Mouse (Mus musculus): ENCODE data around the gene Odf4. TPM values are rescaled to one million over a fixed set of nuclear protein-coding genes. Genes with fewer than 3 reads are reported as not detected.
"Not testable (repeated sequence)": the region's sequence is repeated elsewhere in the genome, so short reads cannot be mapped to it uniquely, and the experiment has no call there.

The Odf4 gene
- polyA plus RNA-seq (2012; rRNA removed) = 0.24 TPM in 1 of 2 replicates, not detected in the other

DNA sequence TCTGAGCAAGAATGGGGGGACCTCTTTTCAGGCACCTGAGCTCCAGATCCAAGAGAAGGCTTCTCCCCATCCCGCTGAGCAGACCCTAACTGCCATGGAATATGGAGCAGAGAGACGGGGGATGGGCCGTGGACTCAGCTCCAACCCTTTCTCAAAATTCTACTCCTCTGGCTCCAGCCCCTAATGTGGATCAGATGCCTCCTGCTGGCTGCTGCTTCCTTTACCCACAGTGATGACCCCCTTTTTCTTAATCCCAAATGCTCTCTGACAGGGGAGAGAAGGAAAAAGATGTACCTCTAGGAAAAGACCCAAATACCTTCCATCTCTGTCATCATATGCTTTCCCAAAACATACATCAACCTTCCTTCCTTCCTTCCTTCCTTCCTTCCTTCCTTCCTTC is at the start of gene Odf4:
TSS of gene Odf4 (minus strand) at position 101 of the 400 bp plus-strand sequence.
- 89% methylated on average over 3 of the region's 3 CpGs for WGBS
- no peak within 1 kb of the TSS for H3K4me3 ChIP-seq (ENCODE audit: control insufficient read depth, insufficient read depth, low read length)
- H3K27me3 ChIP-seq (ENCODE audit: control insufficient read depth, insufficient read depth, low read length) = no peaks in the 10 kb centered on the region

DNA sequence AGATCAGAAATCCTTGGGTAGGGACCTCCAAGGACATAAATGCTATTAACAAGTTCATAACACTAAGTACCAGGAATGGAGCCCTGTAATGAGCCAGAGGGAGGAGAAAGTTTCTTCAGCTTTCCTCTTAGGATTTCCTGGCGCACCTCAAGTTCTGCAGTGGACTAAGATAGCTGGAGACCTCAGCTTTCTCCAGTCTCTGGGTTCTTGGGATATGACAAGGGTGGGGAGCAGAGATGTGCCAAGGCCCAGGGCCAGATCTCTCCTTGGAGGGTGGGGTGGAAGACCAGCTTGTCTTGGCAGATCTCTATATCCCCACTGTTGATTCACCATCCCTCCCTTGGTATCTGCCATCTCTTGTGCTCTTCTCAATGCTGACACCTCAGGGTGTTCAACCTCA is 48.7 kb upstream of the Odf4 start:
- Histone ChIP-seq H3K4me1 (replicated peaks; ENCODE audit: control insufficient read depth, insufficient read depth, low read length) (peaks cover 16% of the 10 kb centered on the region), H3K4me3 (ENCODE audit: control insufficient read depth, insufficient read depth, low read length) (no peak overlapping the region), H3K36me3 (ENCODE audit: control insufficient read depth, insufficient read depth, low read length) (no peaks in the 10 kb centered on the region), H3K27ac (ENCODE audit: control insufficient read depth, insufficient read depth, low read length) (no peak overlapping the region), H3K27me3 (ENCODE audit: control insufficient read depth, insufficient read depth, low read length) (no peaks in the 10 kb centered on the region)
- 96% methylated on average over 1 of the region's 1 CpGs for WGBS
- no peak for TF ChIP-seq CTCF (IDR thresholded peaks at IDR 0.05; ENCODE audit: borderline replicate concordance, control insufficient read depth, extremely low read depth, insufficient read depth, low read length, poor library complexity)
- TF ChIP-seq POLR2A (IDR thresholded peaks at IDR 0.05; ENCODE audit: control insufficient read depth, extremely low read depth, insufficient read depth, low read length, poor library complexity) = no peak
- no peak for DNase-seq

More for the DNA sequence above, at the start of gene Odf4:
- H3K27ac ChIP-seq (ENCODE audit: control insufficient read depth, insufficient read depth, low read length) = no peak within 1 kb of the TSS
- H3K36me3 ChIP-seq (ENCODE audit: control insufficient read depth, insufficient read depth, low read length) = no peaks in the 10 kb centered on the region
- TF ChIP-seq POLR2A (IDR thresholded peaks at IDR 0.05; ENCODE audit: control insufficient read depth, extremely low read depth, insufficient read depth, low read length, poor library complexity) = no peak
- no peak for TF ChIP-seq CTCF (IDR thresholded peaks at IDR 0.05; ENCODE audit: borderline replicate concordance, control insufficient read depth, extremely low read depth, insufficient read depth, low read length, poor library complexity)
- no peak for DNase-seq
- peaks cover 2% of the 10 kb centered on the region for H3K4me1 ChIP-seq (replicated peaks; ENCODE audit: control insufficient read depth, insufficient read depth, low read length)

DNA sequence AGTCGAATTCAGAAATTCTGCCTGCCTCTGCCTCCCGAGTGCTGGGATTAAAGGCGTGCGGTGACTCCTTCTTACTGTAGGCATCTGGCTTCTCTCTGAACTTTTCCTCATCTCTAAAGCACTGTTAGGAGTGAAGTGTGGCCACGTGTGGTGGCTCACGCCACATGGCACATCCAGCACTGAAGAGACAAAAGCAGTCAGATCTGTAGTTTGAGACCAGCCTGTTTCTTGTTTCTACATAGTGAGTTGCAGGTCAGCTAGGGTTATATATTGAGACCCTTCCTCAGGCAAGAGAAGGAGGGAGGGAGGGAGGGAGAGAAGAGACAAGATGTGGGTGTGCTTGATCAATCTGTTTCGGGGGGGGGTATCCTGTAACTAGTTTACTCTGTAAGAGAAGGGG is 48.2 kb upstream of the Odf4 start, which contains the start of gene Rangrf:
TSS of gene Rangrf (minus strand) at position 101 of the 400 bp plus-strand sequence.
- 91% methylated on average over 7 of the region's 7 CpGs for whole genome bisulfite sequencing
- Histone ChIP-seq H3K4me1 (replicated peaks; ENCODE audit: control insufficient read depth, insufficient read depth, low read length) (peaks cover 16% of the 10 kb centered on the region), H3K27me3 (ENCODE audit: control insufficient read depth, insufficient read depth, low read length) (no peaks in the 10 kb centered on the region), H3K36me3 (ENCODE audit: control insufficient read depth, insufficient read depth, low read length) (no peaks in the 10 kb centered on the region), H3K27ac (ENCODE audit: control insufficient read depth, insufficient read depth, low read length) (no peak within 1 kb of the TSS), H3K4me3 (ENCODE audit: control insufficient read depth, insufficient read depth, low read length) (peak within 1 kb of the TSS; percentile 58; the same call in 1 of the 2 replicates)
- no peak for TF ChIP-seq CTCF (IDR thresholded peaks at IDR 0.05; ENCODE audit: borderline replicate concordance, control insufficient read depth, extremely low read depth, insufficient read depth, low read length, poor library complexity)
- no peak for TF ChIP-seq POLR2A (IDR thresholded peaks at IDR 0.05; ENCODE audit: control insufficient read depth, extremely low read depth, insufficient read depth, low read length, poor library complexity)
- no peak for DNase-seq

GRCm38 (mm10) chr11:68974059-68974450 is 47.2 kb upstream of the Odf4 start:
- Histone ChIP-seq H3K4me1 (replicated peaks; ENCODE audit: control insufficient read depth, insufficient read depth, low read length) (peaks cover 14% of the 10 kb centered on the region), H3K36me3 (ENCODE audit: control insufficient read depth, insufficient read depth, low read length) (no peaks in the 10 kb centered on the region), H3K4me3 (ENCODE audit: control insufficient read depth, insufficient read depth, low read length) (peak overlapping the region; percentile 58), H3K27me3 (ENCODE audit: control insufficient read depth, insufficient read depth, low read length) (no peaks in the 10 kb centered on the region), H3K27ac (ENCODE audit: control insufficient read depth, insufficient read depth, low read length) (no peak overlapping the region)
- no peak for TF ChIP-seq POLR2A (IDR thresholded peaks at IDR 0.05; ENCODE audit: control insufficient read depth, extremely low read depth, insufficient read depth, low read length, poor library complexity)
- no peak for TF ChIP-seq CTCF (IDR thresholded peaks at IDR 0.05; ENCODE audit: borderline replicate concordance, control insufficient read depth, extremely low read depth, insufficient read depth, low read length, poor library complexity)
- WGBS = 63% methylated on average over 6 of the region's 6 CpGs
- DNase-seq = no peak

GRCm38 (mm10) chr11:68973250-68974058 is 46.6 kb upstream of the Odf4 start:
- peaks cover 19% of the 10 kb centered on the region for H3K4me1 ChIP-seq (replicated peaks; ENCODE audit: control insufficient read depth, insufficient read depth, low read length)
- DNase-seq = peak; percentile 80
- not testable (repeated sequence) for H3K27ac ChIP-seq (ENCODE audit: control insufficient read depth, insufficient read depth, low read length); H3K36me3 ChIP-seq (ENCODE audit: control insufficient read depth, insufficient read depth, low read length); H3K27me3 ChIP-seq (ENCODE audit: control insufficient read depth, insufficient read depth, low read length)
- peak overlapping the region; percentile 58 for H3K4me3 ChIP-seq (ENCODE audit: control insufficient read depth, insufficient read depth, low read length)
- 1% methylated on average over 38 of the region's 38 CpGs for WGBS

GRCm38 (mm10) chr11:68970232-68970631 is 43.4 kb upstream of the Odf4 start:
- Histone ChIP-seq H3K36me3 (ENCODE audit: control insufficient read depth, insufficient read depth, low read length) (no peaks in the 10 kb centered on the region), H3K4me1 (replicated peaks; ENCODE audit: control insufficient read depth, insufficient read depth, low read length) (peaks cover 29% of the 10 kb centered on the region), H3K27me3 (ENCODE audit: control insufficient read depth, insufficient read depth, low read length) (no peaks in the 10 kb centered on the region), H3K4me3 (ENCODE audit: control insufficient read depth, insufficient read depth, low read length) (no peak overlapping the region), H3K27ac (ENCODE audit: control insufficient read depth, insufficient read depth, low read length) (no peak overlapping the region)
- TF ChIP-seq CTCF (IDR thresholded peaks at IDR 0.05; ENCODE audit: borderline replicate concordance, control insufficient read depth, extremely low read depth, insufficient read depth, low read length, poor library complexity) = no peak
- TF ChIP-seq POLR2A (IDR thresholded peaks at IDR 0.05; ENCODE audit: control insufficient read depth, extremely low read depth, insufficient read depth, low read length, poor library complexity) = no peak
- WGBS = 95% methylated on average over 4 of the region's 4 CpGs
- no peak for DNase-seq
